Mouse (Mus musculus): ENCODE results near the gene Mog. TPM values are rescaled to one million over a fixed set of nuclear protein-coding genes. Genes with fewer than 3 reads are reported as not detected.
"Not testable (repeated sequence)": the region's sequence is repeated elsewhere in the genome, so short reads cannot be mapped to it uniquely, and the experiment has no call there.

Mog gene
- total and polyA plus RNA-seq, 3 experiments, result not detected

GRCm38 (mm10) chr17:37027486-37027885, 4.3 kb upstream of the Mog start:
- DNase-seq (ENCODE audit: extremely low read depth), result no peak
- dilution Hi-C loops (cut with MboI; ENCODE audit: extremely low pct_ligation_motif_present, extremely low pct_unique_long_range_greater_than_20kb, low sequenced_read_pairs) (no loop called here), in situ Hi-C loops (cut with MboI; ENCODE audit: low pct_ligation_motif_present, low pct_unique_long_range_greater_than_20kb, low sequenced_read_pairs) (no loop called here)
- H3K4me2 ChIP-seq (ENCODE audit: insufficient read depth, low read depth, poor library complexity, severe bottlenecking), result no peak overlapping the region
- H3K4me1 ChIP-seq (ENCODE audit: control insufficient read depth in 1 of 2, insufficient read depth in 2 of 2), result peaks cover 6 to 17% of the 10 kb centered on the region in 2 experiments
- no peaks in the 10 kb centered on the region for H3K36me3 ChIP-seq (replicated peaks in 1 of 2; ENCODE audit: control insufficient read depth in 1 of 2, insufficient read depth in 1 of 2, low read length in 1 of 2)
- no peaks in the 10 kb centered on the region for H3K9me3 ChIP-seq (replicated peaks; ENCODE audit: low read length)
- H3K4me3 ChIP-seq (replicated peaks in 1 of 3; ENCODE audit: low read depth in 2 of 3, low read length in 2 of 3, poor library complexity in 1 of 3), result no peak overlapping the region
- no peaks in the 10 kb centered on the region for H3K27me3 ChIP-seq (replicated peaks)
- H3K79me2 ChIP-seq (replicated peaks; ENCODE audit: control insufficient read depth, extremely low read depth, insufficient read depth, poor library complexity, severe bottlenecking), result no peaks in the 10 kb centered on the region
- H3K9ac ChIP-seq (ENCODE audit: insufficient read depth, low read depth), result no peak overlapping the region
- H3K27ac ChIP-seq (ENCODE audit: insufficient read depth, low read depth), result no peak overlapping the region
- TF ChIP-seq ELF1 (IDR thresholded peaks at IDR 0.05; ENCODE audit: low read depth, low read length) (no peak), PAX5 (IDR thresholded peaks at IDR 0.05; ENCODE audit: low read length) (no peak), POLR2A (IDR thresholded peaks at IDR 0.05; ENCODE audit: low read depth, low read length) (no peak), MEF2A (IDR thresholded peaks at IDR 0.05; ENCODE audit: borderline replicate concordance, low read depth, low read length) (no peak), IRF4 (IDR thresholded peaks at IDR 0.05; ENCODE audit: low read depth, low read length) (no peak), NRF1 (IDR thresholded peaks at IDR 0.05; ENCODE audit: low read depth, low read length) (no peak), MAX (IDR thresholded peaks at IDR 0.05; ENCODE audit: low read length) (no peak), EP300 (IDR thresholded peaks at IDR 0.05; ENCODE audit: low read length) (no peak), SMC3 (IDR thresholded peaks at IDR 0.05; ENCODE audit: low read depth, low read length) (no peak), CHD1 (IDR thresholded peaks at IDR 0.05; ENCODE audit: low read depth, low read length) (no peak), ZMIZ1 (IDR thresholded peaks at IDR 0.05; ENCODE audit: low read depth, low read length) (no peak), JUND (conservative IDR thresholded peaks at IDR 0.05; ENCODE audit: low read depth, low read length) (no peak), BHLHE40 (IDR thresholded peaks at IDR 0.05; ENCODE audit: low read depth, low read length) (no peak), RCOR1 (conservative IDR thresholded peaks at IDR 0.05; ENCODE audit: low read depth, low read length) (no peak), ZKSCAN1 (IDR thresholded peaks at IDR 0.05; ENCODE audit: borderline replicate concordance, low read depth, low read length) (no peak), ETS1 (conservative IDR thresholded peaks at IDR 0.05; ENCODE audit: low read depth, low read length) (no peak), POLR2AphosphoS2 (IDR thresholded peaks at IDR 0.05; ENCODE audit: low read depth, low read length) (no peak)

GRCm38 (mm10) chr17:37026425-37026824, 3.2 kb upstream of the Mog start:
- no peak for DNase-seq (ENCODE audit: extremely low read depth)
- Histone ChIP-seq H3K79me2 (replicated peaks; ENCODE audit: control insufficient read depth, extremely low read depth, insufficient read depth, poor library complexity, severe bottlenecking) (no peaks in the 10 kb centered on the region), H3K27ac (ENCODE audit: insufficient read depth, low read depth) (no peak overlapping the region), H3K4me1 (ENCODE audit: control insufficient read depth in 1 of 2, insufficient read depth in 2 of 2) (peaks cover 6 to 21% of the 10 kb centered on the region in 2 experiments), H3K9me3 (replicated peaks; ENCODE audit: low read length) (no peaks in the 10 kb centered on the region), H3K36me3 (replicated peaks in 1 of 2; ENCODE audit: control insufficient read depth in 1 of 2, insufficient read depth in 1 of 2, low read length in 1 of 2) (no peaks in the 10 kb centered on the region), H3K27me3 (replicated peaks) (no peaks in the 10 kb centered on the region), H3K4me3 (replicated peaks in 1 of 3; ENCODE audit: low read depth in 2 of 3, low read length in 2 of 3, poor library complexity in 1 of 3) (no peak overlapping the region), H3K4me2 (ENCODE audit: insufficient read depth, low read depth, poor library complexity, severe bottlenecking) (no peak overlapping the region), H3K9ac (ENCODE audit: insufficient read depth, low read depth) (no peak overlapping the region)
- TF ChIP-seq MAFK (IDR thresholded peaks at IDR 0.05; ENCODE audit: insufficient replicate concordance, low read length), result no peak
- no peak for TF ChIP-seq GABPA (IDR thresholded peaks at IDR 0.05; ENCODE audit: insufficient replicate concordance, low read depth, low read length)
- TF ChIP-seq TCF12 (IDR thresholded peaks at IDR 0.05; ENCODE audit: low read depth, low read length), result no peak
- no peak for TF ChIP-seq ZKSCAN1 (IDR thresholded peaks at IDR 0.05; ENCODE audit: borderline replicate concordance, low read depth, low read length)
- TF ChIP-seq MXI1 (IDR thresholded peaks at IDR 0.05; ENCODE audit: low read depth, low read length), result no peak
- TF ChIP-seq EP300 (IDR thresholded peaks at IDR 0.05; ENCODE audit: low read length), result no peak
- no peak for TF ChIP-seq ZC3H11A (IDR thresholded peaks at IDR 0.05; ENCODE audit: low read depth, low read length)
- TF ChIP-seq UBTF (IDR thresholded peaks at IDR 0.05; ENCODE audit: low read depth, low read length), result no peak
- TF ChIP-seq SMC3 (IDR thresholded peaks at IDR 0.05; ENCODE audit: low read depth, low read length), result no peak
- TF ChIP-seq USF2 (conservative IDR thresholded peaks at IDR 0.05; ENCODE audit: low read depth, low read length), result no peak
- dilution Hi-C loops (cut with MboI; ENCODE audit: extremely low pct_ligation_motif_present, extremely low pct_unique_long_range_greater_than_20kb, low sequenced_read_pairs), result no loop called here
- in situ Hi-C loops (cut with MboI; ENCODE audit: low pct_ligation_motif_present, low pct_unique_long_range_greater_than_20kb, low sequenced_read_pairs), result no loop called here

- DNase-seq (ENCODE audit: extremely low read depth); H3K9ac ChIP-seq (ENCODE audit: insufficient read depth, low read depth); H3K4me2 ChIP-seq (ENCODE audit: insufficient read depth, low read depth, poor library complexity, severe bottlenecking); in situ Hi-C loops (cut with MboI; ENCODE audit: low pct_ligation_motif_present, low pct_unique_long_range_greater_than_20kb, low sequenced_read_pairs); H3K4me3 ChIP-seq (replicated peaks in 1 of 3; ENCODE audit: low read depth in 2 of 3, low read length in 2 of 3, poor library complexity in 1 of 3); H3K27me3 ChIP-seq (replicated peaks); H3K9me3 ChIP-seq (replicated peaks; ENCODE audit: low read length); dilution Hi-C loops (cut with MboI; ENCODE audit: extremely low pct_ligation_motif_present, extremely low pct_unique_long_range_greater_than_20kb, low sequenced_read_pairs); H3K79me2 ChIP-seq (replicated peaks; ENCODE audit: control insufficient read depth, extremely low read depth, insufficient read depth, poor library complexity, severe bottlenecking); H3K36me3 ChIP-seq (replicated peaks in 1 of 2; ENCODE audit: control insufficient read depth in 1 of 2, insufficient read depth in 1 of 2, low read length in 1 of 2); H3K27ac ChIP-seq (ENCODE audit: insufficient read depth, low read depth): not testable (repeated sequence)
- peaks cover 6 to 12% of the 10 kb centered on the region in 2 experiments for H3K4me1 ChIP-seq (ENCODE audit: control insufficient read depth in 1 of 2, insufficient read depth in 2 of 2)
These were observed 4.0 kb downstream of the Mog start for GRCm38 (mm10) chr17:37019242-37019641.
